Mouse (Mus musculus) neural tube, embryonic 12.5 days (tissue): ENCODE measurements around the gene Tenm4. TPM values are rescaled to one million over a fixed set of nuclear protein-coding genes. Genes with fewer than 3 reads are reported as not detected.
A peak's percentile ranks its signal among the peaks of the same experiment; 100 is the strongest.

Experiments used
- ATAC-seq: fragments of 200-750 bp; cut with Nextera tagmentation; 2 replicates; pipeline ENCODE4 v1.8.0; 2017; ENCODE audit warnings: low read depth, mild to moderate bottlenecking, moderate TSS enrichment, moderate library complexity; ENCODE audit not compliant: low FRiP score
- H3K27ac ChIP-seq: fragments of 300-500 bp; sonication (generic); 2 replicates; pipeline ENCODE4 v1.5.1; 2016
- H3K27me3 ChIP-seq: fragments of 300-500 bp; sonication (generic); replicated peaks from 2 replicates; pipeline ENCODE4 v1.6.1; 2016; ENCODE audit warnings: mild to moderate bottlenecking
- H3K36me3 ChIP-seq: fragments of 300-500 bp; sonication (generic); 2 replicates; pipeline ENCODE4 v1.6.1; 2016; ENCODE audit warnings: mild to moderate bottlenecking
- H3K4me1 ChIP-seq: fragments of 300-500 bp; sonication (generic); 2 replicates; pipeline ENCODE4 v1.6.1; 2016
- H3K4me2 ChIP-seq: fragments of 300-500 bp; sonication (generic); replicated peaks from 2 replicates; pipeline ENCODE4 v1.6.1; 2016; ENCODE audit warnings: mild to moderate bottlenecking
- H3K4me3 ChIP-seq: fragments of 300-500 bp; sonication (generic); 2 replicates; pipeline ENCODE4 v1.5.1; 2016
- H3K9ac ChIP-seq: fragments of 300-500 bp; sonication (generic); 2 replicates; pipeline ENCODE4 v1.6.1; 2016; ENCODE audit warnings: mild to moderate bottlenecking
- H3K9me3 ChIP-seq: fragments of 300-500 bp; sonication (generic); 2 replicates; pipeline ENCODE4 v1.6.1; 2016; ENCODE audit warnings: mild to moderate bottlenecking
- WGBS: fragments of 180-500 bp; shearing (Covaris S2); methylation state at CpG from one replicate; pipeline ENCODE4 v1.1.7; 2016; 5-methylcytosine and 5-hydroxymethylcytosine counted together
- polyA plus RNA-seq: library from polyadenylated mRNA; unstranded; fragments of >200 nt; fragmentation: Nextera tagmentation; extraction: Ambion mirVana; gene quantifications from 2 replicates; pipeline ENCODE4 v1.2.1, GENCODE M21; 2016

Gene Tenm4
- polyA plus RNA-seq, 1 experiment from 2014 or later: 33.0 TPM

GRCm38 (mm10) chr7:96222569-96222968 lies 51.5 kb downstream of the Tenm4 start:
- ATAC-seq: no peak
- Histone ChIP-seq H3K9ac (no peak overlapping the region), H3K4me3 (no peak overlapping the region), H3K4me2 (no peak overlapping the region), H3K27ac (no peak overlapping the region), H3K36me3 (no peaks in the 10 kb centered on the region), H3K27me3 (no peaks in the 10 kb centered on the region), H3K9me3 (no peaks in the 10 kb centered on the region), H3K4me1 (no peaks in the 10 kb centered on the region)
- WGBS: 92% methylated on average over 1 of the region's 1 CpGs

DNA sequence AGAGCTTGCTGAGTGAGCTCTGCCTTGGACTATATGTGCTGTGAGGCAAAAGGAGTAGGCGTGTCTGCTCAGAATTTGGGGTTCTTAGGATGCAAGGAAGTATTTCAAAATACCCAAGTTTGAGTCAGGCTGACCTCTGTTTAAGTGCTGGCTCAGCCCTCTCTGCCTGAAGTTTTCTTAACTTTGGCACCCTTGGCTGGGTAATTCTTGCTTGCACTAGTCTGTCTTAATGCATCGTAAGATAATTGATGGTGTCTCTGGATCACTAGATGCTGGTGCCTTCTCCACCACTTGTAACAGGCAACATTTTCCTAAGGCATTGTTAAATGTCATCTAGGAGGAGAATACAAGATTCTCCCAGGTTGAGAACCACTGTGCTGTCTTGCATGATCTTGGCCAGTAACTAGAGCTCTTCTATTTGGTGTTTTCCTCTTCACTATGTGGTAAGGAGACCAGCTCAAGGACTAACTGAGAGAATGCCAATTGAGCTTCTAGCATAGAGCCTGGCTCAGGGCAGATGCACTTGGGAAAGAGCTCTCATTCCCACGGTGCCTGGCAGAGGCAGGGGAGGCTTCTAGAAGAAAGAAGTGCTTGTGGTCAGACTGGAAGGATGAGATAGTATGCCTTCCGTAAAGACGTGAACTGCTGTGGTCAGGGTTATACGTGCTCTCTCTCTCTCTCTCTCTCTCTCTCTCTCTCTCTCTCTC lies 57.7 kb downstream of the Tenm4 start:
- ATAC-seq: no peak
- no peaks in the 10 kb centered on the region for H3K27me3 ChIP-seq
- H3K4me3 ChIP-seq: no peak overlapping the region
- H3K27ac ChIP-seq: no peak overlapping the region
- no peaks in the 10 kb centered on the region; the same call in 1 of the 2 replicates for H3K4me1 ChIP-seq
- H3K4me2 ChIP-seq: no peak overlapping the region
- no peaks in the 10 kb centered on the region for H3K36me3 ChIP-seq
- no peak overlapping the region for H3K9ac ChIP-seq
- no peaks in the 10 kb centered on the region for H3K9me3 ChIP-seq
- WGBS: 83% methylated on average over 6 of the region's 6 CpGs

DNA sequence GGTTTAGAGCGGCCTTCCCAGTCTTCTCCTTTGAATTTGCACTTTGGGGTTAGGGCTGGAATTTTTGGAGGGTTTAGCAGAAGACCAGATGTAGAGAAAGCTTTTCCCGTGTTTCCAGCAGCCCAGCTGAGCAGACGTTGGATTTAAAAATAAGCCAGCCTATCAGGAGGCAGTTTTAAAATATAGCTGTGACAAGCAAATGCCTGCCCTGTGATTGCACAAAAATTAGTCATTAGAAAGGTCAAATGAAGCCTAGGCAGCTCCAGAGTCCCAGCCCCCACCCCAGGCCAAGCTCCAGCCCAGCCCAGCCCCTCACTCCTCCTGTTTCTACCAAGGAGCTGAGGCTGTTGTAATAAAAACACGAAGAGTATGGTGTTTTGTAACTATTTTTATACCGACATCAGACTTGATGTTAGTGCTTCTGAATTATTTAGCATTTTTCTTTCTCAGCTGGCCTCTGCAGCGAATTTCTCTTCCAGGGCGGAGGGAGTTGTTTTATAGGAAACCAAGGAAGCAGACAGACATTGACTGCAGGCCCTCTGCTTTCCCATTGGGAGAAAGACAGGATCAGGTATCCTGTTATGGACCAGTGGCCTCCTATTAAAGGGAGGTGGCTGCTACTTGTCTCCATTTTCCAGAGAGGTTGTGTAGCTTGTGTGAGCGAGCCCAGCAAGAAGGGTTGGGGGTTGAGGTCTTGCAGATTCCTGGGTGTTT lies 59.1 kb downstream of the Tenm4 start:
- H3K9me3 ChIP-seq: no peaks in the 10 kb centered on the region
- H3K9ac ChIP-seq: no peak overlapping the region
- ATAC-seq: no peak
- H3K27me3 ChIP-seq: no peaks in the 10 kb centered on the region
- H3K27ac ChIP-seq: 0 out of 2 replicates have a peak overlapping the region, but pooled peaks have one; percentile 37
- no peaks in the 10 kb centered on the region for H3K36me3 ChIP-seq
- 65% methylated on average over 8 of the region's 8 CpGs for WGBS
- no peak overlapping the region for H3K4me3 ChIP-seq
- no peaks in the 10 kb centered on the region; the same call in 1 of the 2 replicates for H3K4me1 ChIP-seq
- H3K4me2 ChIP-seq: no peak overlapping the region

GRCm38 (mm10) chr7:96230720-96231241 lies 59.7 kb downstream of the Tenm4 start:
- 0 out of 2 replicates have a peak overlapping the region, but pooled peaks have one; percentile 37 for H3K27ac ChIP-seq
- no peaks in the 10 kb centered on the region for H3K36me3 ChIP-seq
- H3K4me3 ChIP-seq: no peak overlapping the region
- no peak overlapping the region for H3K4me2 ChIP-seq
- H3K9ac ChIP-seq: no peak overlapping the region
- H3K9me3 ChIP-seq: no peaks in the 10 kb centered on the region
- ATAC-seq: no peak
- 45% methylated on average over 9 of the region's 9 CpGs for WGBS
- no peaks in the 10 kb centered on the region for H3K27me3 ChIP-seq
- H3K4me1 ChIP-seq: no peaks in the 10 kb centered on the region; the same call in 1 of the 2 replicates

GRCm38 (mm10) chr7:96235847-96236246 lies 64.8 kb downstream of the Tenm4 start:
- Histone ChIP-seq H3K4me2 (no peak overlapping the region), H3K4me1 (no peaks in the 10 kb centered on the region; the same call in 1 of the 2 replicates), H3K36me3 (no peaks in the 10 kb centered on the region), H3K9ac (no peak overlapping the region), H3K9me3 (no peaks in the 10 kb centered on the region), H3K4me3 (no peak overlapping the region), H3K27ac (no peak overlapping the region), H3K27me3 (no peaks in the 10 kb centered on the region)
- WGBS: 87% methylated on average over 6 of the region's 6 CpGs
- no peak for ATAC-seq

GRCm38 (mm10) chr7:96240661-96241060 lies 69.6 kb downstream of the Tenm4 start:
- no peak for ATAC-seq
- peaks cover 5% of the 10 kb centered on the region; the same call in 1 of the 2 replicates for H3K4me1 ChIP-seq
- H3K4me2 ChIP-seq: no peak overlapping the region
- H3K27me3 ChIP-seq: no peaks in the 10 kb centered on the region
- no peak overlapping the region for H3K4me3 ChIP-seq
- H3K27ac ChIP-seq: no peak overlapping the region
- no peaks in the 10 kb centered on the region for H3K36me3 ChIP-seq
- no peaks in the 10 kb centered on the region for H3K9me3 ChIP-seq
- no peak overlapping the region for H3K9ac ChIP-seq
- 70% methylated on average over 2 of the region's 2 CpGs for WGBS

DNA sequence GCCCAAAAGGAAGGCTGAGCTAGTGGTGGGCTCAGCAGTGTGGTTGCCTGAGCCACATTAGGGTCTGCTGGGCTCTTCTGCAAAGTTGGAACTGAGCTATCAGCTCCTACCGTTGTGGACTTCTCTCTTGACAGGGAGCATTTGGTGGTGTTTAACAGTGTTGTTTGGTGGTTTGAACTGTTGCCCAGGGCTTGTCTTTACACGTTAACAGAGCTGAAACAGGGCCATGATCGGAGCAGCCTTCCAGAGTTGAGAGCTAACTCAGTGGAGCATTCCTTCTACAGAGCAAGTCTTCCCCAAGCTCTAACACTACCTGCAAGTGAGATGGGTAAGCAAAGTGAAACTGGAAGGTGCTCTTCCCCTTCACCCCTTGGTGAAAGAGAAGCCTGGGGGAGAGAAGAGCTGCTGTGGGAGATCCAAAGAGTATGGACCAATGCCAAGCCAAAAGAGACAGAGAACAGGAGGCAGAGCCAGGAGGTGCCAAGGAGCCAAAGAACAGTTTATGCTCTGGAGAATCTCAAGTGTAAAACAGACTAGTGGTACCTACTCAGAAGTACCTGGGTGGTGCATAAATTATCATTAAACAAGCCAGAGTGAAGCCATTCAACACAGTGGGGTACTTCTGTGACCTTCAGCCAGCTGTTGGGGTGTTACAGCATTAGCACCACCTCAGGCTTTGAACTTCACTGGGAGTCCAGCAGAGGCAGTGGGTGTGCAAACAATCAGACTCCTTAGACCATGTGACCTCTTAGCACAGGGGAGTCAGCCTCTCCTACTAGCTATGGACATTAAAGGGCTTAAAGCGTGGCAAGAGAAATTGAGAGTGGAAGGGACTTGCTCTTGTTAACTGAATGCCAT lies 71.5 kb downstream of the Tenm4 start:
- H3K27me3 ChIP-seq: no peaks in the 10 kb centered on the region
- WGBS: 80% methylated on average over 4 of the region's 4 CpGs
- H3K4me1 ChIP-seq: peaks cover 5% of the 10 kb centered on the region; the same call in 1 of the 2 replicates
- H3K4me2 ChIP-seq: no peak overlapping the region
- ATAC-seq: no peak
- H3K27ac ChIP-seq: no peak overlapping the region
- no peaks in the 10 kb centered on the region for H3K9me3 ChIP-seq
- H3K9ac ChIP-seq: no peak overlapping the region
- H3K4me3 ChIP-seq: no peak overlapping the region
- H3K36me3 ChIP-seq: no peaks in the 10 kb centered on the region

GRCm38 (mm10) chr7:96244796-96245195 lies 73.8 kb downstream of the Tenm4 start:
- peaks cover 5% of the 10 kb centered on the region; the same call in 1 of the 2 replicates for H3K4me1 ChIP-seq
- H3K4me3 ChIP-seq: no peak overlapping the region
- H3K36me3 ChIP-seq: no peaks in the 10 kb centered on the region
- H3K27me3 ChIP-seq: no peaks in the 10 kb centered on the region
- no peak overlapping the region for H3K4me2 ChIP-seq
- H3K9ac ChIP-seq: no peak overlapping the region
- no peak overlapping the region for H3K27ac ChIP-seq
- H3K9me3 ChIP-seq: no peaks in the 10 kb centered on the region
- 76% methylated on average over 1 of the region's 1 CpGs for WGBS
- ATAC-seq: no peak

GRCm38 (mm10) chr7:96259630-96260029 lies 88.6 kb downstream of the Tenm4 start:
- Histone ChIP-seq H3K36me3 (no peaks in the 10 kb centered on the region), H3K27ac (no peak overlapping the region), H3K4me2 (no peak overlapping the region), H3K27me3 (no peaks in the 10 kb centered on the region), H3K4me3 (no peak overlapping the region), H3K9ac (no peak overlapping the region), H3K4me1 (no peaks in the 10 kb centered on the region), H3K9me3 (no peaks in the 10 kb centered on the region)
- no peak for ATAC-seq
- WGBS: 85% methylated on average over 6 of the region's 6 CpGs

DNA sequence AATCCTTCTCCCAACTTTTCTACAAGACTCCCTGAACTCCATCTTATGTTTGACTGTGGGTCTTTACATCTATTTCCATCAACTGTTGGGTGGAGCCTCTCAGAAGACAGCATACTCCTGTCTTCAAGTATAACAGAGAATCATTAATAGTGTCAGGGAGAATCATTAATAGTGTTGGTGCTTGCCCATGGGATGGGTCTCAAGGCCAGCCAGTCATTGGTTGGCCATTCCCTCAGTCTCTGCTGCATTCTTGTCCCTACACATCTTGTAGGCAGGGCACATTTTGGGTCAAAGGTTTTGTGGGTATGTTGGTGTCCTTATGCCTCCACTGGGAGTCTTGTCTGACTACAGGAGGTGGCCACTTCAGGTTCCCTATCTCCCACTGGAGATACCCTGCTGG lies 91.1 kb downstream of the Tenm4 start:
- no peak overlapping the region for H3K4me3 ChIP-seq
- H3K4me2 ChIP-seq: no peak overlapping the region
- H3K9ac ChIP-seq: no peak overlapping the region
- no peaks in the 10 kb centered on the region for H3K4me1 ChIP-seq
- no peaks in the 10 kb centered on the region for H3K9me3 ChIP-seq
- ATAC-seq: no peak
- no peak overlapping the region for H3K27ac ChIP-seq
- no peaks in the 10 kb centered on the region for H3K27me3 ChIP-seq
- no peaks in the 10 kb centered on the region for H3K36me3 ChIP-seq

- Histone ChIP-seq H3K4me2 (no peak overlapping the region), H3K27ac (no peak overlapping the region), H3K9me3 (no peaks in the 10 kb centered on the region), H3K9ac (no peak overlapping the region), H3K36me3 (no peaks in the 10 kb centered on the region), H3K27me3 (no peaks in the 10 kb centered on the region), H3K4me3 (no peak overlapping the region), H3K4me1 (no peaks in the 10 kb centered on the region)
- ATAC-seq: no peak
- 85% methylated on average over 1 of the region's 1 CpGs for WGBS
These were observed 94.9 kb downstream of the Tenm4 start for GRCm38 (mm10) chr7:96265941-96266340.

- no peak for ATAC-seq
- 60% methylated on average over 6 of the region's 6 CpGs for WGBS
- H3K27me3 ChIP-seq: no peaks in the 10 kb centered on the region
These were observed 96.2 kb downstream of the Tenm4 start for GRCm38 (mm10) chr7:96267266-96267665.

More at GRCm38 (mm10) chr7:96267266-96267665, 96.2 kb downstream of the Tenm4 start:
- Histone ChIP-seq H3K4me3 (no peak overlapping the region), H3K9ac (no peak overlapping the region), H3K9me3 (no peaks in the 10 kb centered on the region), H3K4me2 (no peak overlapping the region), H3K36me3 (no peaks in the 10 kb centered on the region), H3K27ac (no peak overlapping the region), H3K4me1 (no peaks in the 10 kb centered on the region)
